Mouse (Mus musculus) limb, embryonic 12.5 days (tissue): ENCODE measurements around the gene Nfix. TPM values are rescaled to one million over a fixed set of nuclear protein-coding genes. Genes with fewer than 3 reads are reported as not detected.

Experiments
- ATAC-seq: fragments of 200-750 bp; cut with Nextera tagmentation; 2 replicates; pipeline ENCODE4 v1.8.0; 2017; ENCODE audit warnings: low read depth, moderate TSS enrichment; ENCODE audit not compliant: insufficient number of reproducible peaks, insufficient read depth, low FRiP score, low TSS enrichment
- H3K27ac ChIP-seq: fragments of 300-500 bp; sonication (generic); 2 replicates; pipeline ENCODE4 v1.5.1; 2016; ENCODE audit warnings: mild to moderate bottlenecking, moderate library complexity
- H3K27me3 ChIP-seq: fragments of 300-500 bp; sonication (generic); 2 replicates; pipeline ENCODE4 v1.6.1; 2016; ENCODE audit warnings: mild to moderate bottlenecking, moderate library complexity
- H3K36me3 ChIP-seq: fragments of 300-500 bp; sonication (generic); 2 replicates; pipeline ENCODE4 v1.6.1; 2016; ENCODE audit warnings: mild to moderate bottlenecking, moderate library complexity
- H3K4me1 ChIP-seq: fragments of 300-500 bp; sonication (generic); replicated peaks from 2 replicates; pipeline ENCODE4 v1.6.1; 2016
- H3K4me2 ChIP-seq: fragments of 300-500 bp; sonication (generic); 2 replicates; pipeline ENCODE4 v1.6.1; 2016; ENCODE audit warnings: mild to moderate bottlenecking, moderate library complexity
- H3K4me3 ChIP-seq: fragments of 300-500 bp; sonication (generic); replicated peaks from 2 replicates; pipeline ENCODE4 v1.5.1; 2016; ENCODE audit warnings: mild to moderate bottlenecking
- H3K9ac ChIP-seq: fragments of 300-500 bp; sonication (generic); replicated peaks from 2 replicates; pipeline ENCODE4 v1.6.1; 2016; ENCODE audit warnings: mild to moderate bottlenecking, moderate library complexity
- H3K9me3 ChIP-seq: fragments of 300-500 bp; sonication (generic); 2 replicates; pipeline ENCODE4 v1.6.1; 2016; ENCODE audit warnings: mild to moderate bottlenecking, moderate library complexity
- WGBS: fragments of 180-500 bp; shearing (Covaris S2); methylation state at CpG from one replicate; pipeline ENCODE4 v1.1.7; 2016; 5-methylcytosine and 5-hydroxymethylcytosine counted together
- polyA plus RNA-seq: library from polyadenylated mRNA; unstranded; fragments of >200 nt; fragmentation: Nextera tagmentation; extraction: Ambion mirVana; gene quantifications from 2 replicates; pipeline ENCODE4 v1.2.1, GENCODE M21; 2016

Gene Nfix
- polyA plus RNA-seq, 1 experiment from 2014 or later = 14.5 TPM

DNA sequence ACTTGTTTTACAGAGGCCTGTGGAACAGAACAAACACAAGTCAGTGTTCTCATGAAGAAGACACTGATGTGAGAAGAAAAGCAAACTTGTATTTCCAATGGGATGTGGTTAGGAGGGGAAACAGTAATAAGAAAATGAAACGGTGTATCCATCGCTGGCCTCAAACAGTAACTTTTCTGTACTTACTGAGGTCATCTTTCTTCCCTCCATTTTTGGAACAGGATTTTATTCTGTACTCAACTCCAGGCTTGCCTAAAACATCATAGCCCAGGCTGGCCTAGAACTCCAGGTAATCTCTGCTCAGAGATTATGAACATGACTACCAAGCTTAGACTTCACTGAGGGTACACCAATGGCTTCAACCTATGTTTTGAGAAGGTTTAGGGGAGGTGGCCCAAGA is 39.3 kb upstream of the Nfix start:
- Histone ChIP-seq H3K27me3 (no peaks in the 10 kb centered on the region), H3K9me3 (no peaks in the 10 kb centered on the region), H3K4me1 (peaks cover 49% of the 10 kb centered on the region), H3K9ac (peak overlapping the region; percentile 85), H3K27ac (0 out of 2 replicates have a peak overlapping the region, but pooled peaks have one; percentile 90), H3K36me3 (peaks cover 86% of the 10 kb centered on the region), H3K4me2 (peak overlapping the region; percentile 75), H3K4me3 (peak overlapping the region; percentile 66)
- 94% methylated on average over 2 of the region's 2 CpGs for WGBS
- ATAC-seq = no peak

- no peak for ATAC-seq
- Histone ChIP-seq H3K9ac (no peak overlapping the region; the same call in 1 of the 2 replicates), H3K27ac (peak overlapping the region; percentile 84; the same call in 1 of the 2 replicates), H3K9me3 (no peaks in the 10 kb centered on the region), H3K4me1 (peaks cover 42% of the 10 kb centered on the region), H3K4me2 (0 out of 2 replicates have a peak overlapping the region, but pooled peaks have one; percentile 30), H3K36me3 (peaks cover 84% of the 10 kb centered on the region), H3K4me3 (0 out of 2 replicates have a peak overlapping the region, but pooled peaks have one; percentile 10), H3K27me3 (no peaks in the 10 kb centered on the region)
- WGBS = 88% methylated on average over 5 of the region's 5 CpGs
Observed at GRCm38 (mm10) chr8:84838513-84838912, 38.4 kb upstream of the Nfix start.

- H3K4me1 ChIP-seq = peaks cover 42% of the 10 kb centered on the region
- H3K27ac ChIP-seq = peak overlapping the region; percentile 84
- H3K36me3 ChIP-seq = peaks cover 79% of the 10 kb centered on the region
- H3K27me3 ChIP-seq = no peaks in the 10 kb centered on the region
- 79% methylated on average over 15 of the region's 15 CpGs for WGBS
- H3K9me3 ChIP-seq = no peaks in the 10 kb centered on the region
- H3K4me2 ChIP-seq = peak overlapping the region; percentile 30
- H3K9ac ChIP-seq = peak overlapping the region; percentile 44; the same call in 1 of the 2 replicates
- H3K4me3 ChIP-seq = peak overlapping the region; percentile 11
- no peak for ATAC-seq
Observed at GRCm38 (mm10) chr8:84837912-84838470, 37.8 kb upstream of the Nfix start.

DNA sequence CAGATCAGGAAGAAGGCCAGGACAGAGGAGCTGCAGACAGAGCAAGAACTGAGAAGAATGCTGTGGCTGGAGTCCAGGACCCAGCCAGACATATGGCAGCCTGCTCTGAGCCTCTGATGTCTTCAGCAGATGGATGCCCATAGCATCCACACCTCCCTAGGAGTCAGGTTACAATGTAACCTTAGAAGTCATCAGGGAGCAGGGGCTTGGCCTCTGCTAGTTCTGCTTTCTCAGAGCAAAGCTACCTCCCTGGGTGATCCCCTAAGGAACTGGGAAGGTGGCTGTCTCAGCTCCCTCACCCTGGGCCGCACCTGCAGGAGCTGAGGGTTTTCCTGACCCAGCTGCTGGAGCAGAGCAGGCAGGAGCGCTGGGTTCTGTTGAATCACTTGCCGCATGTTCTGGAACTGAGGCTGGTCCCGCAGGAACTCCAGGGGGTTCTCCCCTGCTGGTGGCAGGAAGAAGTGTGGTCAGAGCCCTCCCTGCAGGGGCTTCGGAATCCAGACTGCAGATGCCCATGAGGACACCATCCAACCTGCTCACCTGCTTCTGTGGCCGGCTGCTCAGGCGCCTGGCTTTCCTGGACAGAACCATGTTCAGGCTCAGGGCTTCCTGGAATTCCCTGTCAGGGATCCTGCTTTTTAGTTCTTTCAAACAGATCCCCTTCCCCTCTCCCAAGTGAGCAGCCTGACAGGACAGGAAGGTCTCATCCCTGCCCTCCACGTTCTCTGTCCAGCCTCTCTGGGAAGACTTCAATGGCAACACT is 37.2 kb upstream of the Nfix start:
- Histone ChIP-seq H3K4me3 (peak overlapping the region; percentile 11), H3K4me1 (peaks cover 42% of the 10 kb centered on the region), H3K27me3 (no peaks in the 10 kb centered on the region), H3K27ac (peak overlapping the region; percentile 84), H3K4me2 (peak overlapping the region; percentile 30), H3K9me3 (no peaks in the 10 kb centered on the region), H3K9ac (peak overlapping the region; percentile 44; the same call in 1 of the 2 replicates), H3K36me3 (peaks cover 72% of the 10 kb centered on the region)
- peak; percentile 35 for ATAC-seq
- 30% methylated on average over 8 of the region's 8 CpGs for WGBS

GRCm38 (mm10) chr8:84834866-84835855 is 35.0 kb upstream of the Nfix start:
- Histone ChIP-seq H3K4me1 (peaks cover 42% of the 10 kb centered on the region), H3K36me3 (peaks cover 59% of the 10 kb centered on the region), H3K4me2 (no peak overlapping the region)

GRCm38 (mm10) chr8:84834002-84834865 is 34.1 kb upstream of the Nfix start:
- Histone ChIP-seq H3K27me3 (no peaks in the 10 kb centered on the region), H3K9ac (no peak overlapping the region), H3K4me3 (no peak overlapping the region), H3K4me1 (peaks cover 36% of the 10 kb centered on the region), H3K9me3 (no peaks in the 10 kb centered on the region), H3K36me3 (peaks cover 56% of the 10 kb centered on the region), H3K4me2 (no peak overlapping the region), H3K27ac (no peak overlapping the region)
- ATAC-seq = no peak
- 89% methylated on average over 19 of the region's 19 CpGs for WGBS

More at GRCm38 (mm10) chr8:84834866-84835855, 35.0 kb upstream of the Nfix start:
- WGBS = 80% methylated on average over 10 of the region's 10 CpGs
- H3K27me3 ChIP-seq = no peaks in the 10 kb centered on the region
- no peak overlapping the region for H3K27ac ChIP-seq
- H3K9me3 ChIP-seq = no peaks in the 10 kb centered on the region
- no peak for ATAC-seq
- no peak overlapping the region for H3K4me3 ChIP-seq
- no peak overlapping the region for H3K9ac ChIP-seq

GRCm38 (mm10) chr8:84832759-84833742 is 32.9 kb upstream of the Nfix start:
- peaks cover 44% of the 10 kb centered on the region for H3K36me3 ChIP-seq
- H3K4me3 ChIP-seq = peak overlapping the region; percentile 91
- 68% methylated on average over 10 of the region's 10 CpGs for WGBS
- ATAC-seq = no peak
- peak overlapping the region; percentile 97 for H3K9ac ChIP-seq
- no peaks in the 10 kb centered on the region for H3K27me3 ChIP-seq
- H3K27ac ChIP-seq = peak overlapping the region; percentile 97
- peaks cover 26% of the 10 kb centered on the region for H3K4me1 ChIP-seq
- H3K4me2 ChIP-seq = peak overlapping the region; percentile 60
- H3K9me3 ChIP-seq = no peaks in the 10 kb centered on the region

- peaks cover 35% of the 10 kb centered on the region for H3K36me3 ChIP-seq
- H3K9me3 ChIP-seq = no peaks in the 10 kb centered on the region
- ATAC-seq = peak; percentile 42; the same call in 1 of the 2 replicates
- peak overlapping the region; percentile 60 for H3K4me2 ChIP-seq
- H3K27me3 ChIP-seq = no peaks in the 10 kb centered on the region
- H3K27ac ChIP-seq = peak overlapping the region; percentile 97
- WGBS = 1% methylated on average over 59 of the region's 59 CpGs
- peak overlapping the region; percentile 91 for H3K4me3 ChIP-seq
- H3K4me1 ChIP-seq = peaks cover 18% of the 10 kb centered on the region
- H3K9ac ChIP-seq = peak overlapping the region; percentile 97
Observed at GRCm38 (mm10) chr8:84832034-84832717, 32.0 kb upstream of the Nfix start.

GRCm38 (mm10) chr8:84831490-84831889 is 31.3 kb upstream of the Nfix start, which contains the start of gene Gadd45gip1:
Gene Gadd45gip1 (plus strand): TSS chr8:84831522.
- Histone ChIP-seq H3K9me3 (no peaks in the 10 kb centered on the region), H3K9ac (peak within 1 kb of the TSS; percentile 97), H3K4me1 (peaks cover 11% of the 10 kb centered on the region), H3K27ac (peak within 1 kb of the TSS; percentile 97), H3K4me2 (peak within 1 kb of the TSS; percentile 60), H3K4me3 (peak within 1 kb of the TSS; percentile 91), H3K36me3 (peaks cover 28% of the 10 kb centered on the region), H3K27me3 (no peaks in the 10 kb centered on the region)
- no peak for ATAC-seq
- WGBS = 78% methylated on average over 11 of the region's 11 CpGs
